Mouse (Mus musculus) small intestine, adult 2 months (tissue): ENCODE results near the gene Phf12.

Experiments used
- CTCF ChIP-seq: fragments of 200-500 bp; IDR thresholded peaks from 2 replicates; pipeline ENCODE4 v1.5.1; 2012; ENCODE audit warnings: low read depth, mild to moderate bottlenecking, control low read depth, inconsistent platforms, low read length, moderate library complexity, mixed read lengths; ENCODE audit not compliant: insufficient replicate concordance, insufficient read length; ENCODE audit errors: extremely low read depth
- POLR2A ChIP-seq: fragments of 200-500 bp; IDR thresholded peaks from 2 replicates; pipeline ENCODE4 v1.6.1; 2012; ENCODE audit warnings: low read depth, mild to moderate bottlenecking, control low read depth, inconsistent platforms, low read length, moderate library complexity

DNA sequence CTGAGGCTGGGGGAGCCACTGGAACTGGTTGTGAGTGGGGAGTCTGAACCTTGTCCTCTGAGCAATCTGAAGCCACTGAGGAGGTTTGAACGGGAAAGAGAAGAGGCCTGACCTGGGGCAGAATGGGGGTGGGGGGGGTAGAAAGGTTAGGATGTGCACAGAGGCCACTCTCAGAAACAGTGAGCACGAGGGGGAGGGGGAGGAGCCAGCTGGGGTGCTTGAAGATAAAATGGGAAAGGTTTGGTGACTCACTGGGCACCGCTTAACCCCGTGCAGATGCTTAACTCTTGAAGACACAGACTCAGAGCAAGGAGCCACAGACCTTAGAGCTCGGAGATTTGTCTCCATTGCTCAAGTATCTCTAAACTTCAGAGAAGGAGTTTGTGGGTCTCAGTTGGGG is 21.7 kb upstream of the Phf12 start:
- TF ChIP-seq POLR2A, result no peak
- TF ChIP-seq CTCF, result no peak
